Mouse (Mus musculus) lung, postnatal 0 days (tissue): ENCODE measurements around the gene Prkcsh. TPM values are rescaled to one million over a fixed set of nuclear protein-coding genes. Genes with fewer than 3 reads are reported as not detected.

Experiments
- ATAC-seq: fragments of 200-750 bp; cut with Nextera tagmentation; 2 replicates; pipeline ENCODE4 v1.8.0; 2017; ENCODE audit warnings: moderate library complexity
- DNase-seq: peaks from one replicate; pipeline ENCODE4 v3.0.0-alpha.2; 2016; ENCODE audit warnings: low spot score
- H3K27ac ChIP-seq: fragments of 300-500 bp; sonication (generic); 2 replicates; pipeline ENCODE4 v1.5.1; 2014; ENCODE audit warnings: antibody characterized with exemption, mild to moderate bottlenecking, low read length, mixed read lengths
- H3K27me3 ChIP-seq: fragments of 300-500 bp; sonication (generic); replicated peaks from 2 replicates; pipeline ENCODE4 v1.6.1; 2014; ENCODE audit warnings: low read length, mixed read lengths; ENCODE audit not compliant: insufficient read depth
- H3K36me3 ChIP-seq: fragments of 300-500 bp; sonication (generic); 2 replicates; pipeline ENCODE4 v1.6.1; 2014; ENCODE audit warnings: low read length, mixed read lengths; ENCODE audit not compliant: insufficient read depth
- H3K4me1 ChIP-seq: fragments of 300-500 bp; sonication (generic); 2 replicates; pipeline ENCODE4 v1.6.1; 2014; ENCODE audit warnings: antibody characterized with exemption, low read depth, low read length, mixed read lengths; ENCODE audit not compliant: insufficient read depth
- H3K4me2 ChIP-seq: fragments of 300-500 bp; sonication (generic); replicated peaks from 2 replicates; pipeline ENCODE4 v1.6.1; 2014; ENCODE audit warnings: low read depth, mild to moderate bottlenecking, low read length, moderate library complexity, mixed read lengths
- H3K4me3 ChIP-seq: fragments of 300-500 bp; sonication (generic); 2 replicates; pipeline ENCODE4 v1.5.1; 2014; ENCODE audit warnings: low read depth, low read length
- H3K9ac ChIP-seq: fragments of 300-500 bp; sonication (generic); replicated peaks from 2 replicates; pipeline ENCODE4 v1.6.1; 2014; ENCODE audit warnings: low read depth, mild to moderate bottlenecking
- H3K9me3 ChIP-seq: fragments of 300-500 bp; sonication (generic); 2 replicates; pipeline ENCODE4 v1.6.1; 2016; ENCODE audit warnings: low read length, mixed read lengths
- CTCF ChIP-seq: IDR thresholded peaks from 2 replicates; pipeline ENCODE4 v1.5.1; 2016; ENCODE audit warnings: antibody characterized with exemption, mild to moderate bottlenecking
- EP300 ChIP-seq: IDR thresholded peaks from 2 replicates; pipeline ENCODE4 v1.6.1; 2016; ENCODE audit warnings: antibody characterized with exemption, mild to moderate bottlenecking, control low read depth
- WGBS: fragments of 180-500 bp; shearing (Covaris S2); extraction: QIAGEN DNeasy Blood & Tissue Kit; methylation state at CpG from one replicate; pipeline ENCODE4 v1.1.7; 2014; 5-methylcytosine and 5-hydroxymethylcytosine counted together
- polyA plus RNA-seq: library from polyadenylated mRNA; unstranded; fragments of >200 nt; fragmentation: Nextera tagmentation; extraction: Ambion mirVana; gene quantifications from 2 replicates; pipeline ENCODE4 v1.2.1, GENCODE M21; 2015

Prkcsh gene
- polyA plus RNA-seq, 1 experiment from 2014 or later = 51.9 TPM

- peaks cover 28% of the 10 kb centered on the region for H3K4me1 ChIP-seq
- H3K27ac ChIP-seq = no peak overlapping the region
- H3K36me3 ChIP-seq = no peaks in the 10 kb centered on the region
- H3K27me3 ChIP-seq = 0 out of 2 replicates have a peak, but pooled peaks cover 7% of the 10 kb centered on the region
- ATAC-seq = no peak
- no peak for DNase-seq
- no peak overlapping the region for H3K9ac ChIP-seq
- no peak overlapping the region for H3K4me2 ChIP-seq
- 86% methylated on average over 7 of the region's 7 CpGs for WGBS
- no peak for TF ChIP-seq CTCF
- no peak for TF ChIP-seq EP300
- no peak overlapping the region for H3K4me3 ChIP-seq
- H3K9me3 ChIP-seq = no peaks in the 10 kb centered on the region
Observed at GRCm38 (mm10) chr9:21959244-21959643, 43.4 kb upstream of the Prkcsh start.

- ATAC-seq = no peak
- Histone ChIP-seq H3K27me3 (0 out of 2 replicates have a peak, but pooled peaks cover 7% of the 10 kb centered on the region), H3K36me3 (no peaks in the 10 kb centered on the region), H3K9ac (no peak overlapping the region), H3K9me3 (no peaks in the 10 kb centered on the region), H3K27ac (0 out of 2 replicates have a peak overlapping the region, but pooled peaks have one; percentile 38), H3K4me3 (no peak overlapping the region), H3K4me1 (peaks cover 28% of the 10 kb centered on the region), H3K4me2 (peak overlapping the region; percentile 17; the same call in 1 of the 2 replicates)
- WGBS = 39% methylated on average over 9 of the region's 9 CpGs
- no peak for TF ChIP-seq EP300
- TF ChIP-seq CTCF = no peak
- no peak for DNase-seq
Observed at GRCm38 (mm10) chr9:21960135-21960534, 42.5 kb upstream of the Prkcsh start.

GRCm38 (mm10) chr9:21960558-21961208, 41.9 kb upstream of the Prkcsh start:
- no peaks in the 10 kb centered on the region for H3K9me3 ChIP-seq
- no peak overlapping the region for H3K9ac ChIP-seq
- no peak for ATAC-seq
- peaks cover 28% of the 10 kb centered on the region for H3K4me1 ChIP-seq
- H3K27me3 ChIP-seq = 0 out of 2 replicates have a peak, but pooled peaks cover 7% of the 10 kb centered on the region
- TF ChIP-seq CTCF = peak; percentile 64
- no peak for TF ChIP-seq EP300
- peak; percentile 55 for DNase-seq
- peak overlapping the region; percentile 17 for H3K4me2 ChIP-seq
- H3K36me3 ChIP-seq = no peaks in the 10 kb centered on the region
- H3K4me3 ChIP-seq = peak overlapping the region; percentile 37; the same call in 1 of the 2 replicates
- 0 out of 2 replicates have a peak overlapping the region, but pooled peaks have one; percentile 38 for H3K27ac ChIP-seq
- WGBS = 12% methylated on average over 26 of the region's 26 CpGs

GRCm38 (mm10) chr9:21961366-21961980, 41.1 kb upstream of the Prkcsh start:
- TF ChIP-seq CTCF (peak; percentile 15; the same call in 1 of the 2 replicates), EP300 (no peak)
- DNase-seq = peak; percentile 36
- peak overlapping the region; percentile 37; the same call in 1 of the 2 replicates for H3K4me3 ChIP-seq
- WGBS = 2% methylated on average over 33 of the region's 35 CpGs
- peak; percentile 29; the same call in 1 of the 2 replicates for ATAC-seq
- H3K4me1 ChIP-seq = peaks cover 25% of the 10 kb centered on the region
- peak overlapping the region; percentile 81 for H3K4me2 ChIP-seq
- 0 out of 2 replicates have a peak, but pooled peaks cover 7% of the 10 kb centered on the region for H3K27me3 ChIP-seq
- H3K9me3 ChIP-seq = no peaks in the 10 kb centered on the region
- H3K9ac ChIP-seq = no peak overlapping the region
- no peak overlapping the region for H3K27ac ChIP-seq
- H3K36me3 ChIP-seq = no peaks in the 10 kb centered on the region

- WGBS = under 1% methylated on average over 14 of the region's 15 CpGs
- Histone ChIP-seq H3K27ac (no peak overlapping the region), H3K4me2 (peak overlapping the region; percentile 81), H3K9ac (no peak overlapping the region; the same call in 1 of the 2 replicates), H3K9me3 (no peaks in the 10 kb centered on the region), H3K4me1 (peaks cover 25% of the 10 kb centered on the region), H3K36me3 (no peaks in the 10 kb centered on the region), H3K27me3 (0 out of 2 replicates have a peak, but pooled peaks cover 7% of the 10 kb centered on the region), H3K4me3 (peak overlapping the region; percentile 37)
- ATAC-seq (peak; percentile 24; the same call in 1 of the 2 replicates), DNase-seq (peak; percentile 30)
- peak; percentile 4; the same call in 1 of the 2 replicates for TF ChIP-seq CTCF
- no peak for TF ChIP-seq EP300
Observed at GRCm38 (mm10) chr9:21962010-21962409, 40.6 kb upstream of the Prkcsh start.

GRCm38 (mm10) chr9:21962416-21963059, 40.1 kb upstream of the Prkcsh start:
- Histone ChIP-seq H3K27ac (no peak overlapping the region), H3K4me2 (peak overlapping the region; percentile 81), H3K9me3 (no peaks in the 10 kb centered on the region), H3K4me3 (peak overlapping the region; percentile 37), H3K36me3 (no peaks in the 10 kb centered on the region), H3K9ac (no peak overlapping the region; the same call in 1 of the 2 replicates), H3K27me3 (0 out of 2 replicates have a peak, but pooled peaks cover 7% of the 10 kb centered on the region), H3K4me1 (peaks cover 25% of the 10 kb centered on the region)
- DNase-seq (peak; percentile 74), ATAC-seq (peak; percentile 71)
- peak; percentile 34 for TF ChIP-seq CTCF
- TF ChIP-seq EP300 = no peak
- WGBS = 3% methylated on average over 33 of the region's 34 CpGs
